Mouse (Mus musculus): ENCODE measurements around the gene Tmem211.

Gene Tmem211

DNA sequence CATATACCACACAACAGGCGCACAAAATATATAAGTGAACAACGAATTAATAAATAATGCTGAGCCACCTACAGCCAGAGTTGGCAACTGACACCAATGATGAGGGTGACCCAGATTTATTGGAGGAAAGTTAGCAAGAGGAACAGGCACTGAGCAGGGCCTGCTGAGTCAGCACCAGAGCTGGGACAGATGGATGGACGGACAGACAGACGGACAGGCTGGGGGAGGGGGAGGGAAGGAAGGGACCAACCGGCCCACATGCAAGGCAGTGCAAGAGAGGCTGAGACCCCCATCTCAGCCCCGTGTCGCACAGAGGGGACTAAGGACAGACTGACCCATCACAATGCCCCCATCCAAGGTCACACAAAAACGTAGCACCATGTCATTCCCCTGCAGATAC is 12.7 kb upstream of the Tmem211 start:
- DNase-seq (ENCODE audit: low spot score) = no peak

DNA sequence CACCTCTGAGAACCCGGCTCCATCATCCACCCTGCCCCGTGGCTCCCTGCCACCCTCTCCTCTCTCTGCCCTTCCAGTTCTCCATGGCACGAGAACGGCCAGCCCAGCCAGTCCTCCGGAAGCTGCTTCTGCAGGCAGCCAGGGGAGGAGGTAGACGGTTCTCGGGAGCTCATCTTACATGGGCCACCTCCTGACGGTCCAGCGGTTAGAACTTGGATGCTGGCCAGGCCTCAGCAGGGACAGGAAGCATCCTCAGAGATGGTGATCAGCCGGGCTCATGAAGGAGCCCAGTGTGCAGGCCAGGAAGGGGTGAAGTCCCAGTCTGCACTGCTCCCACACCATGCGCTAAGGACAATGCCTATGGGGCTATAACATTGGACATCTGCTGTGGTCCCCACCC is 12.3 kb upstream of the Tmem211 start:
- DNase-seq (ENCODE audit: low spot score) = no peak

DNA sequence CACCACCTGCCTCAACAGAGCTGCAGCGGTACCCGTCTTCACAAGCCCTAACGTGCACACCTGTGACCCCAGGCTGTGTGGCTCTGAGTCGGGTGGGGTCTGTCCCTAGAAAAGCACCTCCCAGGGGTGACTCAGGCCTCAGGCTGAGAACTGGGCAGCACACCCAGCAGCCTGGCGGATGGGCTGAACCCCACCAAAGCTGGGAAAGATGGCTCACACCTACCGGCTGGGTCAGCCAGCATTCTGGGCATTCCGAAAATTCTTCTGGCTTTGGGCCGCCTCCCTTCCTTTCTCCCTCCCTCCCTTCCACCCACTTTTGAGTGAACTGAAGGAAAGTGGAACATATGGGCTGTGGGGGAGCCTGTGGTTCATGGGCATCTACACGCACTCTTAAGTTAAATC is 11.1 kb upstream of the Tmem211 start:
- no peak for DNase-seq (ENCODE audit: low spot score)

DNA sequence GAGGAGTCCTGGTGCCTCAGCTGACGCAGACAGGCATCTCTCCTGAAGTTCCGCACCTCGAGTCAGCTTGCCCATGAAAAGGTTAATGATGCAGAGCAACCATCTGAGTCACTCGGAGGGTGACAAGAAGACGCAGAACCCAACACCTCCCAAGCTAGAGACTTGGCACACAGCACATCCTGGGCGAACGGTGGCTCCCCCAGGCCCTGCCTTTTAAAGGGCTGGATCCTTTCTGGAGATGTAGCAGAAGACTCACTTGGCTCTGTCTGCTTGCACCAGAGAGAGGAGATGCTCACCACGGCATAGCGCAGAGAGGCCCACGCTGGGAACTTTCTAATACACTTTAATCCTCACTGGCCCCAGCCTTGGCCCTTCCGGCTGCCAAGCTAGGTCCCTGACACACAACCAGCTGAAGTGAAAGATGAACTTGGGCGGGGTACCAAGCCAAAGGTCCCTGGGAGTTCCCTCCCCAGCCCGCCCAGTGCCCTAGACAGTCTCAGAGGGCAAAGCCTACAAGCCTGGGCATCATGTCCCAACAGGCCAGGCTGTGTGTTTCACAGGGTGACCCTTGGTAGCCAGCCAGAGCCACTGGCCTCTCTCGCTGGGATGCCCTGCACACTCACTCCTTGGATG is 10.3 kb upstream of the Tmem211 start:
- DNase-seq (ENCODE audit: low spot score) = no peak

DNA sequence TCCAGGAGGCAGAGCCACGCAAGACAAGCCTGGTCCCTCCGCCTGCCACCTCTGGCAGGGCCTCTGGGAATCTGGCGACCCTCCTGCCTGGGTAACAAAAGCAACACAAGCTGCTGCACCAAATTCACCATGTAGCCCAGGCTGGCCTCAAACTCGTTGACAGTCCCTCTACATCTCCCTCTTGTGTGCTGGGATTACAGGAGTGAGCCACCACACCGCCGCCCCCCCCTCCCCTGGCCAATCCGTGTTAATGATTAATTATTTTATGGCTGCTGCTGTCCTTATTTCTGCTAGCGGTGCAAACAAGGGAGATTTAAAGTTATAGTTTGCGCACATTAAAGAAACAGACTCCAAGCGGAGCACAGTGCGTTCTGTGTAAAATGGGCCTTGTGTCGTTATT is 9.6 kb upstream of the Tmem211 start:
- no peak for DNase-seq (ENCODE audit: low spot score)

DNA sequence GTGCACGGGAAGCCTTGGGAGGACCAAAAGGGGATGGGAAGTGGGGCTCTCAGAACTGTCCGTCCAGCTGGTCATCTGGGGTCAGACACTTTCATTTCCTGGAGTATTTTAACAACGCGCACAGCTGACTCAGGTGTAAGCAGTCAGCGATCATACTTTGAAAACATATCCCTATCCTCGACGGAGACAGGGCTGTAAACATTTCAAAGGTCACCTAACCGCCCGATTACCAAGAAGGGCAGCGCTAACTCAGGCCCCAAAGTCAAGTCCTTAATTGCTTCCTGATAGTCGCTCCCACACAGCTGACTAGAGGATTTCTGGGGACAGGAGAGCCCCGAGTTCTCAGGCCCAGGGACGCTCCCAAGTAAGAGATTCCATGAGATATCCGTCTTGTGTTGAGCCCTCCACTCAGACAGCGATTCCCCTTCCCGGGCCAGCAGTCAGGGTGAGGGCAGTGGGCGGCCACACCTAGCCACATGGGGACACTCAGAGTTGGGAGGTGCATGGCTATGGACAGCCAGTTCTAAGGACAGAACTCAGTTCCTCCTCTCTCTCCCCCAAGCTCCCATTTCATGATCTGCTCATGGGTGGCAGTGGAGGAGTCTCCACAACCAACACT is 8.0 kb upstream of the Tmem211 start:
- DNase-seq (ENCODE audit: low spot score) = no peak

DNA sequence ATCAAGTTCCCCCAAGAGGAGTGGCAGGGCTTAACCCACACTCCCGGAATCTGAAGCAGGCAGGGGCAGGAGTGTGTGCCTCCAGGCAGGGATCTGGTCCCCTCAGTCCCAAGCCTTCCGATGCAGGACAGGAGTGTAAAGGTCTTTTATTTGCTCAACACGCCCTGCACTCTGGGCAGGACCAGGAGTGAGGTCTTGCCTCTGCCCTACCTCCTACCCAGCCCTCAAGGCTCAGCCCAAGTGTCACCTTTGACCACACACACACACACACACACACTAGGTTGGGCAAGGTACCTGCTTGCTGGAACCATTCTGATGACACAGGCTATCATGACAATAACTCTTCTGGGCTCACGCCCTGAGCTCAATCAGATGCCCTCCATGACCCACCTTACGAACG is 7.3 kb upstream of the Tmem211 start:
- no peak for DNase-seq (ENCODE audit: low spot score)

DNA sequence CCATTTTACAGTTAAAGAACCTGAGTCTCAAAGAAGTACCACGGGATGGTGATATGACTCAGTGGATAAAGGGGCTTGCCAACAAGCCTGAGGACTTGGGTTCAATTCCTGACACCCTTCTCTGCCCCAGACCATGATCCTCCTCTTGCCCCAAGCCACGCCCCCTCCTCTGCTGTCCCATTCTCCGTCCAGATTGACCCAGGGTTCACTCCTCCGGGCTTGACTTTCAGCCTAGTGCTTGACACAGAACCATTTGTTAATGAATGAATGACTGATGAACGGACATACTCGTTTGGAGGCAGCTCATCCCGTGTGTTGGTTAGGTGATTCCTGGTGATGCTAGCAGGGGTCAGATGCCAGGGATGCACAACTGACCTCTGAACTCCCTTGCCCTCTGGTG is 6.8 kb upstream of the Tmem211 start:
- DNase-seq (ENCODE audit: low spot score) = no peak

DNA sequence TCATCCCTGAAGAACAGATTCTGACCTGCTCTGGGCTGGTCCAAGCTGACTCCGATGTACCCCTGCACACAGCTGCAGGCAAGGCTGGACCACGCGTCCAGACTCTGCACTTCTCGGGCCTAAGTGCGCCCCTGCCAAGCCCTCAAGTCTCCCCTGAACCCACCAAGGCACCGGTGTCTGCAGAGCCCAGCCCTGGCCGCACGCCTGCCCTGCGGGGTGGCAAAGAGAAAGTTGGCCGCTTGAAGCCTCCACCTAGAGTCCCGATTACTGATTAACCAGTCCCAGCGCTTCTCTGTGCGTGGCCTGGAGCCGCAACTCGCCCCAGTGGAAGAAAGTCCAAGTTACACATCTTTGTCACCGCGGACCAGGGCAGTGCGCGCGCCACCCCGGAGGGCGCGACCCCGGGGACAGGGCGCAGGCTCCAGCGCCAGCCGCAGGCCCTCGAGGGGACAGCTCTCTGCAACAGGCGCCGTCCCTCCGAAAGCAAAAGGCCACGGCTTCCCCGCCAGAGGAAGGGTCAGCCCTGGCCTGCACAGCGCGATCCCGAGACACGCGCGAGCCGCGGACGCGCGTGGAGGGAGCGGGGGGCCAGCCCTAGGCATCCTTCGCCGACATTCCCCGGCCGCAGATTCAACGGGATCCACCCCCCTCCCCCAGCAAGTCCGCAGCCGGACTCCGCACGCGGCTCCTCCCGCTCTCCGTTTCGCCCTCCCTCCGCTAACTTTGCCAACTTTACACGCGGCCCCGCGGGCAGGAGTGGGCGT is 6.1 kb upstream of the Tmem211 start:
- no peak for DNase-seq (ENCODE audit: low spot score)

DNA sequence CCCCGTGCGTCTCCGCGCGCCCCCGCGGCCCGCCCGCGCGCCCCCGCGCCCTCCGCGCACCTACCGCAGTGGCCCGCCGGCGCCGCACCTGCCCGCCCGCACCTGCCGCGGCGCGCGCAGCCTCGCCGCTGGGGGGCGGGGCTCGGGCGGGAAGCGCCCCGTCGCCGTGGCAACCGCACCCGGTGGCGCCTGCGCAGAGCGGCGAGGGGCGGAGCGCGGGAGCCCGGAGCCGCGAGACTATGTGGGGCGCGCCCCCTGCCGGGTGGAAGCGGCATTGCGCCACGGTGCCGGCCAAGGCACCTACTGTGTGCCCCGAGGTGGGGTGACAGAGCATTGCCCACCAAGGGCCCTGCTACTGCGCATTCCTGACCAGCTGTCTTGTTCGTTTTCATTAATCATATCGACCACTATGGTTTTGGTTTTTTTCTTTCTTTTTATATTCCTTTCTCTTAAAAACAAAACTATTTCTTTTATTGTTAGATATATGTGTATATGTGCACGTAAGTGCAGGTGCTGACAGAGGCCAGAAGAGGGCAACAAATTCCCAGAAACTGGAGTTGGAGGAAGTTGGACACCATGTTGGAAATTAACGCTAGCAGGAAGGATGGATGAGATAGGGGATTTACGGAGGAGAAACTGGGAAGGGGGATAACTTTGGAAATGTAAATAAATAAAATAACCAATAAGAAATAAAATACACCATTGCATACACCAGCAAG is 5.4 kb upstream of the Tmem211 start, which contains the start of gene 2900026A02Rik:
TSS of gene 2900026A02Rik (minus strand) at position 90 of the 719 bp plus-strand sequence.
- peak; percentile 50 for DNase-seq (ENCODE audit: low spot score)

DNA sequence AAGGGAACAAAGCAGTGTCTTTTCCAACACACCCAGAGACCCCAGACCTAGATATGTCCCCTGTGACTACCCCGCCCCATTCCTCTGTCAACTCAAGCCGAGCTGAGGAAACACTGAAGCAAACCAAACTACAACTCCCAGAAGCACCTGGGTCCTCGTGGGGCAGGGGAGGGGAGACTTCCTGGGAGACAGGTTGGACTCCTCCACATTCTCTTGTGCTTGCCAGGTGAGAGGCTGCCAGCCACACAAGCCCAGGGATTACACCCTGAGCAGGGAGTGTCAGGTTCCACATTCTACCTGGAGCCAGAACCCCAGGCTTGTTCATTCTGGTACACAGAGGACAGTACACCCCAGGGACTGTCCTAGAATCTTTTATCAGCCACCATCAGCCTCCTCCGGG is 2.8 kb upstream of the Tmem211 start:
- no peak for DNase-seq (ENCODE audit: low spot score)

DNA sequence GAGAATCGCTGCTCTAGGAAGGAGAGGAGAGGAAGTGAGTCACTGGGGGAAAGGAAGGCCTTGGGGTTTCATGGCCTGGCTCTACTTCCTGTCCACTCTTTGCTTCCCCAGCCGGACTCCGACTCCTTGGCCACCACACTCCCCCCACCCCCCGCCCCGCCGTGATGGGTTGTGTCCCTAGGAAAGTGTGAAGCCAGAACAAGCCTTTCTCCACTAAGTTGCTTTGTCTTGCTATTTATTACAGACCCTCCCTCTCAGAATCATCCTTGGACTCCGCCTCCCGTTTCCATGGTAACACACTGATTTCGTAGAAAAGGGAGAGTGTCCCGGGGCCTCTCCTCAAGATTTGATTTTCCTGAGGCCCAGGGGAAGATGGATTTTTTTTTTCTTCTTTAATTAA is 1.4 kb upstream of the Tmem211 start:
- DNase-seq (ENCODE audit: low spot score) = no peak

DNA sequence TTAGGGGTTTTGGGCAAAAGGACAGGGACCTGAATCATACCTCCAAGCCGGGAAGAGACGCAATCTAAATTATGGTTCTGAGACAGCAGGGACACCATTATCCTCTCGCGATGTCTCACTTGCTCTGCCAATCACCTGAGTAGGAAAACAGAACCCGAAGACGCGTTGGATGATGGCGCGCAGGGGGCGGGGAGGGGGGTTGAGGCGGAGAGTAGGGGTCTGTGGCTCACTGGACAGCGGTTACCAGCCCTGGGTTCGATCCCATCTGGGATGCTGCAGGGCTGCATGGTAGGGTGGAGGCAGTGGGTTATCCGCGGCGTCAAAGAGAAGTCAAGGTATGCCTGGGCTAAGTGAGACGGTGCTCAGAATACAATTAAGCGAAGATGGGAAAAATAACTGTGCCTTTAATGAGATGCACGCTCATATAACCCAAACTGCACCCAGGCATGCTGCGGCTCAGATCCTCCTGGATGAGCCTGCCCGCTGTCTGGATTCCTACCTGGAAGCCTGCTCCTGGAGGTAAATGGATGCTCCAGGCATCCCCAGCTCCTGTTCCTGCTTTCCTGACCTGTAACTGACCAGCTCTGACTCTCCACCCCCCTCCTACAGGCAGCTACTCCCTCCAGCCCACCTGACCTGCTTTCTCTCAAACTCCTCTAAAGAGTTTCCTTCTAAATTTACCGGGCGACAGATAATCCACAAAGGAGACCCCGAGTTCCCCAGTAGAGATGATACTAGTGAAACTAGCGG is 848 bp upstream of the Tmem211 start:
- DNase-seq (ENCODE audit: low spot score) = no peak

DNA sequence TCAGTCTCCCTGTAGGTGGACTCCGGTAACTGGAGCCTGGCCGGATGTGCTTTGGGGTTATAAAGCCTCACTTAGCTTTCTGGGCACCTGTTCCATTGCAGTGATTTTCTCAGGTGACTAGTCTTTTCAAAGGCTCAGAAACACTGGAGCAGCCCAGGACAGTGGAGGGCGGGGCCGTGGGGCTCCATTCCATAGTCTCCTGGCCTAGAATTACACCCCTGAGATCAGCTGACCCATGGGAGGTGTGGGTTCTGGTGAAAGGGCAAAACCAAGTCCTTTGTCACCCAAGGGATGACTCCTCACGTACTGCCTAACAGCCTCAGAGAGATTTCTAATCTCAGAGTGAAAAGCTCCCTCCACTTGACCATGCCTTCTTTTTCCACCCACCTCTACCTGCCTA is 3.5 kb downstream of the Tmem211 start:
- no peak for DNase-seq (ENCODE audit: low spot score)

DNA sequence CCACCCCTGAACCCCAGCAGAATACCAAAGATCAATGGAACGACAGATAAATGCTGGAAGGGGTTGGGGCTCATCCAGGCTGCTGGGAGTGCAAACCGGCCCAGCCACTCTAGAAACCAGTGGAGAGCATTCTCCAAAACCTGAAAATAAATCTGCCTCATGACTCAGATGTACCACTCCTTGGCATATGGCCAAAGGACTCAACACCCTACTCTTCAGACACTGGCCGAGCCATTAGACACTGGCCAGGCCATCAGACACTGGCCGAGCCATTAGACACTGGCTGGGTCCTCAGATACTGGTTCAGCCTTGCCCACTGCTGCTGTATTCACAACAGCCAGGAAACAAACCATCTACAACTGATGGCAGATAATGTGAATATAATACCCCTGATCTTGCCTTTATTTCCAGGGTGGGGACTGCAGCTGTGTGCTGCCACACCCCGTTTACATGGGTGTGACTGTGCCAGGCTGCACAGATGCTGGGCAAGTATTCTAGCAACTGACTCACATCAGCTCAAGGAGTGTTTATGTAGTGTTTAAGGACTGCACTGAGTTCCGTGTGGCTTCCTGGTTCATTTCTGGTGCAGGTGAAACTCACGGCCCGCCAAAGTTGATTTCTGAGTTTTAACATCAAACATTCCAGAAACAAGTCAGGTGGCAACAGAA is 22.7 kb downstream of the Tmem211 start:
- no peak for DNase-seq (ENCODE audit: low spot score)

DNA sequence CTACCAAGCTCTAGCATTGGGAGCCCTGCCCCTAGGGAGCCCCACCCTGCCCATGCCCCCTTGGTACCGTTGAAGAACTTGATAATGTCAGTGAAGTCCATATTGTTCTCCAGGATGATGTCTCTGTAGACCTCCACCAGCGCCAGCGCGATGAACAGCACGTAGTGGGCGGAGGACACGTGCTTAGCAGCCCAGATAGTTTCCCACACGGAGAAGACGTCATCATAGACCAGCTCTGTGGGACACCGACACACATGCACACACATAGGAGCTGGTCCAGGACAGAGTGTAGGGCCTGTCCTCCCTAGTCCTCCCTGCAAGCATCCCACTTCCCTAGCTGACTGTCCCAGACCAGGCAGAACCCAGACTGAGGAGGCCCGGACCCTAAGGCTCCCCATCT is 24.1 kb downstream of the Tmem211 start:
- no peak for DNase-seq (ENCODE audit: low spot score)

DNA sequence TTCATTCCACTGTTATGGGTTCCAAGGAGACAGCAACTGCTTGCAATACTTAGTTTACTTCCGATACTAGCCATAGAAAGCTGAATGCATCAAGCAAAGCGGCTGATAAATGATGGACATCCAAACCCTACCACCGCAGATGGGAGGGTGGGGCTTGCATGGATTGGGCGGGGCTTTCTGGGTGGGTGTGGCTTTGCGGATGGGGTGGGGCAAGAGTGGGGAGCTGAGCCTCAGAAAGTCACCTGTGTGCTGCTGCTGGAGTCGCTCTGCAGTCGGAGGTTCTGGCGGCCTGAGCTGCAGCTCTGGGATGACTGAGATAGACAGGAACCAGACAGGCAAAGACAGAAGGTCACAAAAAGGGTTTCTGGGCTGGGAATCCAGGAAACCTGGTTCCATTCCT is 38.9 kb downstream of the Tmem211 start:
- no peak for DNase-seq (ENCODE audit: low spot score)

DNA sequence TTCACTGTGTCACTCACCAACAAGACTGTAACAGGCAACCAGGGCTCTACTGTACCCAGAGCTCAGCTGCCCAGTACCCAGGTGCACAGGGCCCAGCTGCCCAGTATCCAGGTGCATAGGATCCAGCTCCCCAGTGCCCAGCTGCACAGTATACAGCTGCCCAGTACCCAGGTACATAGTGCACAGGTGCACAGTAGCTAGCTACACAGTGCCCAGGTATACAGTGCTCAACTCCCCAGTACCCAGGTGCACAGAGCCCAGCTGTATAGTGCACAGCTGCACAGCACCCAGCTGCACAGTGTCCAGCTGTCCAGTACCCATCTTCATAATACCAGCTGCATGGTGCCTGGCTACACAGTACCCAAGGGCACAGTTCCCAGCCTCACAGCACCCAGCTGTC is 41.5 kb downstream of the Tmem211 start:
- DNase-seq (ENCODE audit: low spot score) = no peak

DNA sequence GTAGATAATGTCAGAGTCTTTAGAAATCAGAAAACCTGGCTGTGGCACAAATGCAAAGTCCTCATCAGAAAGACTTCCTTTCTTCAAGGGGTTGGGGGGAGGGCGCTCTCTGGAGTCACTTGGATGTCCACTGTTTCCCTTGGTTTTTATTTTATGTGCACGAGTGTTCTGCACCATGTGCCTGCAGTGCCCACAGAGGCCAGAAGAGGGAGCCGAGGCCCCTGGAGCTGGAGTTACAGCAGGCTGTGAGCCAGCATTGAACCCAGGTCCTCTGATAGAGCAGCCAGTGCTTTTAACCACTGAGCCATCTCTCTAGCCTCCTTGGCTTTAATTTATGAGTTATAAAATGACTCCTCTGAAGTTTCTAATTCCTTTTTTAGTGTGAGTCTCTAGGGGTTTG is 43.3 kb downstream of the Tmem211 start:
- DNase-seq (ENCODE audit: low spot score) = no peak

DNA sequence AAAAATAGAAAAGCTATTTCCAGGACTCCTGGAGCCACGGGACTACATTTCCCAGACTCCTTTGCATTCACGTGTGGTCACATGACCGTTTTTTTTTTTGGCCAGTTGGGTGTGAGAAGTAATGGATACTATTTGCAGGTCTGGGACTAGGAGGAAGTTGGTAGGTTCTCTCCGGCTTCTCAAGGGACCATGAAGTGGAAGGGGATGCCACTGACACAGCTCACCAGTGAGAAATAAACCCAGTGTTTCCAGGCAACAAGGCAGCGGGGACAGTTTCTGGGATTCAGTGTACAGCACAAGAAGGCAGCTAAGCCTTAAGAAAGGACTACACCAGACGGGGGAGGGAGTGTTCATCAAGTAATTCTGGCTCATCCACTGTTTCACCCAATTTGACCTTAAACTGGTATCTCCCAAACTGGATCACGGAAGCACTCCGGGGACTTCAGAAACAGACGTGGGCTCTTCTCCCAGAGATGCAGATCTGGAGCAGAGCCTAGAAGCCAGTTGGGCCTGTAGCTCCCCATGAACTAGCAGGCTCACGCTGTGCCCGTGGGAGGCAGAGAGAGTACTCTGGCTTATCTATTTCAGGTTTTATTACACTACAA is 44.6 kb downstream of the Tmem211 start:
- DNase-seq (ENCODE audit: low spot score) = no peak

DNA sequence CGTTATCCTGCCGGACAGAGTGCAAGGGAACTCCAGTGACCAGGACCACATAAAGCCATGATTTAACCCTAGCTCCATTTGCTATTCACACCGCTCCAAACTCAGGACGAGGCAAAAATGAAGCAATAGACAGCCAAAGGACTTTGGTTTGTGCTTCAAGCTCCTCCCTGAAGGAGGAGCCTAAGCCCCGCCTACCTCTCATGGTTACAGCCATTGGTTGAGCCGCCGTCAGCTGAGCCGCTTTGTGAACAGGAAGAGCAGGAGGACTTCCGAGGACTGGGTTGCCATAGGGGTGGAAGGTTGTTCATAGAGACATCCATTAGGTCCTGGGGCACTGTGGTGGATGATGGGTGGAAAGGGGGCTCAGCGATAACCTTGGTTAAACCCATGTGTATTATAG is 49.1 kb downstream of the Tmem211 start:
- no peak for DNase-seq (ENCODE audit: low spot score)
